Mouse (Mus musculus) thymus, adult 2 months (tissue): ENCODE measurements at regions not wholly inside any gene's neighbourhood (a gene's known extent, or its start where the extent isn't known, plus 50 kb on each side); places are given as distances from the start of the nearest gene placed in this dataset.

Source experiments
- CTCF ChIP-seq: fragments of 200-500 bp; IDR thresholded peaks from 2 replicates; pipeline ENCODE4 v1.5.1; 2012; ENCODE audit warnings: mild to moderate bottlenecking, control low read depth, low read length, moderate library complexity, borderline replicate concordance; ENCODE audit not compliant: control insufficient read depth, poor library complexity, insufficient read depth; ENCODE audit errors: extremely low read depth
- POLR2A ChIP-seq: fragments of 200-500 bp; IDR thresholded peaks from 2 replicates; pipeline ENCODE4 v1.6.1; 2012; ENCODE audit warnings: mild to moderate bottlenecking, low read length, control low read depth, moderate library complexity; ENCODE audit not compliant: control insufficient read depth, poor library complexity, insufficient read depth; ENCODE audit errors: extremely low read depth

DNA sequence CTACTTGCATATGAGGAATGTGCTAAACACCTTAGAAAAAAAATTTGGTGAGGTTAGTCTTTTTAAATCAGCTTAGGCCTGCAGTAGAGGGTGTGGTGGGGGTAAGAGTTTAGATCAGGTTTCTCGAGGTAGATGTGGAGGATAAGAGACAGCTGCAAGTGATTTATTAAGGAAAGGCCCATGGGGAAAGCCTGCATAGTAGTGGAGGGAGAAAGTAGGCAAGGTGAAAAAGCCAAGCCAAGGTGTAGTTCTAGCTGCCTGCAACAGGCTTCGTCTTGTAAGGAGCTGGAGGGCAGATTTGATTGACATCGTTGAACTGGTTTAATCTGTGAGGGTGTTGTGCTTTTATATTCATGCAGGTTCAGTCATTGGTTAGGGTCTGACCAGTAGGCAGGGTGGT, 182.2 kb upstream of the Slc30a5 start:
- TF ChIP-seq POLR2A (no peak), CTCF (no peak)
